Mouse (Mus musculus): ENCODE results near the gene Gpr157. TPM values are rescaled to one million over a fixed set of nuclear protein-coding genes. Genes with fewer than 3 reads are reported as not detected.
A peak's percentile ranks its signal among the peaks of the same experiment; 100 is the strongest.

Gene Gpr157
- polyA plus RNA-seq, 1 experiment from 2014 or later = 1.3 TPM

DNA sequence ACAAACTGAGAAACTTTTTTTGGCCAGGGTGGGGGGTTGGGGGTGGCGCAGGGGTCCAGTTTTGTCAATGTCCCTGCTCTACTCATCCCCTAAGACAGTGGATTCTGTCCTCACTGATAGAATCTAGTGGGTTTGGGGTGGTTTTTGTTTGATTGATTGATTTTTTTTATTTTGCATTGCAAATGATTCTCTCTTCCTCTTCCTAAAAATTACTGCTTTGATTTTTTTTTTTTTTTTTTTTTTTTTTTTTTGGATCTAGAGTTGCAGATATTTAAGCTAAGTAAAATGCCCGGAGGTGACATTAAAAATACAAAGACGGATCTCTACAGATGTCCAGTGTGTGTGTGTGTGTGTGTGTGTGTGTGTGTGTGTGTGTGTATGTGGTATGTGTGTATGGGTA lies 34.8 kb upstream of the Gpr157 start:
- no peak overlapping the region for H3K4me2 ChIP-seq (replicated peaks)
- H3K9ac ChIP-seq = no peak overlapping the region
- H3K27ac ChIP-seq = no peak overlapping the region
- 94% methylated on average over 3 of the region's 3 CpGs for WGBS
- H3K27me3 ChIP-seq (replicated peaks) = peaks cover 22% of the 10 kb centered on the region
- no peaks in the 10 kb centered on the region for H3K9me3 ChIP-seq
- no peak for ATAC-seq
- peaks cover 20% of the 10 kb centered on the region for H3K4me1 ChIP-seq (replicated peaks)
- no peaks in the 10 kb centered on the region for H3K36me3 ChIP-seq
- no peak overlapping the region for H3K4me3 ChIP-seq (replicated peaks)

DNA sequence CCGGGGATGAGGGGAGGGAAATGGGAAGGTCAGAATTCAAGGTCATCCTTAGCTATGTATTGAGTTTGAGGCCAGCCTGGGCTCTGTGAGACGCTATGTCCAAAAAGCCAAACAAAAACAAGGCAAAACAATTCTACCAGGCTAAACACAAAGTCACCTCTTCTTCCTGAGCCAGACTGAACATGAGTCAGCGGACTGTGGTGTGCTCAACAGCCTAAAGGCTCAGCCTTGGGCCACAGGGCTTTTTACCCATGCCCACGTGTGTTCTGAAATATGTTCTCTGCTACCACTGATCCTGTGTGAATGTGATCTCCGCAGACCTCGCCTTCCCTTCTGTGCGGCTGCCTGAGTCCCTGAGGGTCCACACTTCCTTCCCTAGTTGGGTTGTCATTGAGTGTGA lies 31.0 kb upstream of the Gpr157 start:
- Histone ChIP-seq H3K4me2 (replicated peaks) (no peak overlapping the region), H3K27me3 (replicated peaks) (no peaks in the 10 kb centered on the region), H3K4me3 (replicated peaks) (no peak overlapping the region), H3K36me3 (no peaks in the 10 kb centered on the region), H3K27ac (no peak overlapping the region), H3K4me1 (replicated peaks) (peaks cover 18% of the 10 kb centered on the region), H3K9ac (no peak overlapping the region), H3K9me3 (no peaks in the 10 kb centered on the region)
- 78% methylated on average over 7 of the region's 7 CpGs for WGBS
- no peak for ATAC-seq

DNA sequence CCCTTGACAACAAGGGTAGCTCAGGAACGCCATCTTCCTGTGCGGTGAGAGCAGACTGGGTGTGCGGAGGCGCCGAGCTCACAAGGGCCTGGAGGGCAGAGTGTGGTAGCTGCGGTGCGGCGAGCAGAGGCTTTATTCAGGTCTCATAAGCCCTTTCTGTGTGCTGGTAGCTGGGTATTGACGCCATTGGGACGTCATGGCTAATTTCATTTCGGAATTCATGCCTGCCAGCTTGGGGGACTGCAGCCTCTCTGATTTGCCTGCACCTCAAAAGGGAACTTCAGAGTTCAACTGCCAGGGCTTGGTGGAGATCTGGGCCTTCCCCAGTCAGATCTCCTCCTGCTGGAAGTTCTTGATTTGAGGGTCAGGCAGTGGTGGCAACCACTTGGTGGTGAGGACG lies 29.4 kb upstream of the Gpr157 start:
- Histone ChIP-seq H3K27ac (no peak overlapping the region), H3K4me1 (replicated peaks) (peaks cover 24% of the 10 kb centered on the region), H3K9me3 (no peaks in the 10 kb centered on the region), H3K36me3 (no peaks in the 10 kb centered on the region), H3K4me3 (replicated peaks) (no peak overlapping the region), H3K27me3 (replicated peaks) (no peaks in the 10 kb centered on the region), H3K4me2 (replicated peaks) (no peak overlapping the region), H3K9ac (no peak overlapping the region)
- no peak for ATAC-seq
- WGBS = 92% methylated on average over 12 of the region's 12 CpGs

DNA sequence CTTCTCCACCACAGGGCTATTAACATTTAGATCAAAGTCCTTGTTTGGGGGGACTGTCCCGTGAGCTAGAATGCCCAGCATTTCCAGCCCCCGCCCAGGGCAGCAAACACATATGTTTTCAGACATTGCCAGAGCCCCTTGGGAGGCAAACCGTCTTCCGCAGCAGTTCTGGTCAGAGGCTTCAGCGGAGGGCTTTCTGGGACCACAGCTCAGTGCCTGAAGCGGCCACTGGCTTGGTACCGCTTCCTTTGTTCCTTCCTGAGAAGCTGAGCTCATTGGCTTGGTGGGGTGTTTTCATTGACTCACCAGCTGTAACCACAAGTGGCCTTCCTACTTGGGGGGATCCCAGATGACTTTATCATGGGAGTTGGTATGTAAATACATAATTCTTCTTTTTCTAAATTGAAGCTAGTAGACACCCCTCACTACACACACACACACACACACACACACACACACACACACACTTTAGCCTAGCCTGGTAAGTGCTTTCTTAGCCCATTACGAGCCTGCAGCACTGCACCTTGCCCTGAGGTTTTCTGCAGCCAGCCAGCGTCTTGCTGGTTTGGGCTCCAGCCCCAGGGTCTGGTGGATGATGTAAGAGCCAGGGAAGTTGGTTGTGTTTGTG lies 27.2 kb upstream of the Gpr157 start:
- Histone ChIP-seq H3K4me3 (replicated peaks) (no peak overlapping the region), H3K27ac (peak overlapping the region; percentile 48; the same call in 1 of the 2 replicates), H3K4me1 (replicated peaks) (peaks cover 24% of the 10 kb centered on the region), H3K9ac (0 out of 2 replicates have a peak overlapping the region, but pooled peaks have one; percentile 10), H3K4me2 (replicated peaks) (peak overlapping the region; percentile 30; the same call in 1 of the 2 replicates), H3K27me3 (replicated peaks) (no peaks in the 10 kb centered on the region), H3K36me3 (no peaks in the 10 kb centered on the region), H3K9me3 (no peaks in the 10 kb centered on the region)
- 65% methylated on average over 9 of the region's 9 CpGs for WGBS
- peak; percentile 17; the same call in 1 of the 2 replicates for ATAC-seq

DNA sequence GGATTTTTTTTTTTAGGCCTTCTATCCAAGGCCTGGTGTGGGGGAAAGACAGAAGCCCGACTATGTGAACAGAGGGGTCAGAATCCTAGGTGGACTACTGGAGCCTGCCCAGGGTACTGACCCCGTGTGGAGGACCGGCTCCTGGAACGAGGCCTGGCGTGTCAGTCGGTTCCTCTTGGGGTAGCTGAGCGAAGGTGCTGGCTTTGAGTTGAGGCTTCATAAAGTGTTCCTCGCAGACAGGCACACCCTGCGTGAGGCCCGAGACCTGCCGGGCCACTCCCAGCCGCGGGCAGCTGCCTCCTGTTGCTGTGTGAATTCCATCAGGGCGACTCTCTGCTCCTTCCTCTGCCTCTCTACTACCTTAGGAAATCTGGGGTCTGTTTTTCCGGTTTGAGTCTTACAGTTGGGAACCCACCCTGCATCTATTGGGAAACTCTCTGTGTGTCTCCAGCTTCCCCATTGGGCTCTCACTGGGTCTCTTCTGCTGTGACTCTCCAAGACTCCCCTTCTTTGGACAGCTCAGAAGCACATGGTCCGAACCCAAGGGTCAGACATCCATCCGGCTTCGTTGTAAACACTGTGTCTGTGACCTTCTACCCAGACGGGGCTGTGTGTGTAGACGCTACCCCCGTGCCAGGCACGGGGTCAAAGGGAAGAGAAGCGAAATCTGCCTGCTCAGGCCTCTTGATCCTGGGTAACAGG lies 26.5 kb upstream of the Gpr157 start:
- Histone ChIP-seq H3K4me1 (replicated peaks) (peaks cover 24% of the 10 kb centered on the region), H3K9me3 (no peaks in the 10 kb centered on the region), H3K4me2 (replicated peaks) (peak overlapping the region; percentile 30; the same call in 1 of the 2 replicates), H3K4me3 (replicated peaks) (no peak overlapping the region), H3K27me3 (replicated peaks) (no peaks in the 10 kb centered on the region), H3K9ac (0 out of 2 replicates have a peak overlapping the region, but pooled peaks have one; percentile 10), H3K27ac (peak overlapping the region; percentile 48; the same call in 1 of the 2 replicates), H3K36me3 (no peaks in the 10 kb centered on the region)
- ATAC-seq = peak; percentile 76
- WGBS = 45% methylated on average over 23 of the region's 23 CpGs

DNA sequence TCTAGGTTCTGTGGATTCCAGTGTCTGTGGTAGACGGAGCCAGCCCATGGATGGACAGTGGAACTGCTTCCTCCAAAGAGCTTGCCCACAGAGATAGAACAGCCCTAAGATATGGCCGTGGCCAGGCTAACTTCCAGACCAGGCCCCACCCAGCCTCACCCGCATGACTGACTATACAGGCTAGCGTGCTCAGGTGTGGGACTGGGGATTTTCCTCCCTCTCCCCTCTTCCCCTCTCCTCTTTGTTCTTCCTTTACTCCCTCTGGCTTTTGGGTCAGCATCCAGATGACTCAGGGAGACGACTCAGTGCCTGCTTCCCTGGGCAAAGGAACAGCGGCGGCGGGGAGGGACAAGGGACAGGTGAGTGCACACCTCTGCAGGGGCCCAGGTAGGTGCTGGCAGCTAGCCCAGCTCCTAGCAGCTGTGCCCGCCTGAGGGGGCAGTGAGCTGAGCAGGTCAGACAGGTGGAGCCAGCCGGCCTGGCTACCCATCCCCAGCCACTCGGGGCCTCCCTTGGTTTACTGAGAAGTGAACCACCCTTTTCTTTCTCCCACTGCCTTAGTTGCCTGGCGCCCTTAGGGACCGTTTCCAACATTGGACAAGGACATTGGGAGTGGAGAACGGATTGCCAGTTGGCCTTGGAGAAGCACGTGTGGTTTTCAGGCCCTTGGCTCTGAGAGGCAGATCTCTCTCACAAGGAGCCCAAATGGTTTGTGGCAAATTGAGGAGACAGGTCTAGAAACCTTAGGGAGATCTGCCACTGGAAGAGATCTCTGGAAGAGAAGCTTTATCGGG lies 25.5 kb upstream of the Gpr157 start:
- Histone ChIP-seq H3K27ac (0 out of 2 replicates have a peak overlapping the region, but pooled peaks have one; percentile 17), H3K4me3 (replicated peaks) (no peak overlapping the region), H3K9ac (no peak overlapping the region), H3K9me3 (no peaks in the 10 kb centered on the region), H3K4me2 (replicated peaks) (no peak overlapping the region), H3K36me3 (no peaks in the 10 kb centered on the region), H3K4me1 (replicated peaks) (peaks cover 24% of the 10 kb centered on the region), H3K27me3 (replicated peaks) (no peaks in the 10 kb centered on the region)
- peak; percentile 79 for ATAC-seq
- WGBS = 63% methylated on average over 16 of the region's 16 CpGs

DNA sequence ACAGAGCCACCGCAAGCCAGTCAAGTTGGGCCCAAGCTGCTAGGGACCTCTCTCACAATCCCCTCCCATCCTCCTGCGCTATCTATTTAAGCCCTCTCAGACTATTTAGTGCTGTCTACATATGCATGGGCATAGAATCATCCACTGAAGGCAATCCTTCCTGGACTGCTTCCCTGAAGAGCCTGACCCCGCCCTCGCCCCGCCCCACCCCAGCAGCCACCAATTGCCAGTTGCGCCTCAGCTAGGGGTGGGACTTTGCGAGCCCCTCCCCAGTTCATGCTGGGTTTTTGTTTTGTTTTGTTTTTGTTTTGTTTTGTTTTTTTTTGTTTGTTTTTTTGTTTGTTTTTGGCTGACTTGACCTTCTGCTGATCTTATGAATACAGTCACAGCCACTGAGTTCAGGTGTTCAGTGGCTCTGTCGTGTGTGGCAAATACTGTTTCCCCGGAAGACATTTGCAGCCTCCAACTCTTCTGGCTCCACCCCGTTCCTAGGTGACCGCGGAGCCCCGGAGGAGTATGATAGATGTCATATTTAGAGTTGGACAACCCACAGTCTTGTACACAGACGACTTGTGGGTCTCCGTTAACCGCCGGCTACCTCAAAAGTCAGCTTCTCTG lies 20.4 kb upstream of the Gpr157 start:
- no peak overlapping the region for H3K4me2 ChIP-seq (replicated peaks)
- H3K4me3 ChIP-seq (replicated peaks) = no peak overlapping the region
- WGBS = 70% methylated on average over 17 of the region's 17 CpGs
- H3K9ac ChIP-seq = no peak overlapping the region
- no peaks in the 10 kb centered on the region for H3K27me3 ChIP-seq (replicated peaks)
- ATAC-seq = no peak
- H3K4me1 ChIP-seq (replicated peaks) = 0 out of 2 replicates have a peak, but pooled peaks cover 8% of the 10 kb centered on the region
- no peak overlapping the region for H3K27ac ChIP-seq
- H3K36me3 ChIP-seq = no peaks in the 10 kb centered on the region
- H3K9me3 ChIP-seq = no peaks in the 10 kb centered on the region

DNA sequence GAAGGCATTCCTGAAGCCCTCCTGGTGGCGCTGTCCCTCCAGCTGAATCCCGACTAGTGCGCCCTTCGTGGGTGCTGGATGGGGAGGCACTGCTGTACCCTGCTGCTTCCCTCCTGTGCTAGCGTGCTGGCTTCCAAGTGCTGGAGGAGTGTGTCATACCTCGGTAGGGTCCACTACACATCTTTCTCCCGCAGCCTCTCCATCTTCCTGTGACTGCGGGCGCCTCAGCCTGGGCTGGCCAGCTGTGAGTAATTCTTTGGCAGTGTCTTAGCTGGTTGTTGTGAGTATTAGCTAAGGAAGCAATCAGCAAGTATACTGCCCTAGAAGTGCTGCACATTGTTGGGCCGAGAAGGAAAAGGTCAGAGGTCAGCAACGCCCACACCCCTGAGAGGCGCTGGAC lies 18.9 kb upstream of the Gpr157 start:
- no peak overlapping the region for H3K4me2 ChIP-seq (replicated peaks)
- ATAC-seq = no peak

DNA sequence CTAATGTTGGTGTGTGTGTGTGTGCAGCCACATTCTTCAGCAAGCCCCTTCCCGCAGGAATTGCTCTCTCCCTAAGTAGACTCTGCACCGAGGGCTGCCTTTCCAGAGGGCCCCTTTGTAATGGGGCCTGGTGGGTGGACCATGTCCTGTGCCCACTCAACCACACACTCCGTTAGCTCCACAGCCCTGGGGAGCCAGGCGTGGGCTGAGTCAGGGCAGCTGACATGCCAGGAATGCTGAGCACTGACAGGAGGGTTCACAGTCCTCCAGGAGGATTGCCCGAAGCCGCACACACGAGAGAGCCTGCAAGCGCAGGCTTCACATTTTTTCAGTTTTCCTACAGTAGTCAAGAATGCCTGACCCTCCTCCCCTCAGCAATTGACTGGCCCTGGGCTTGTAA lies 17.0 kb upstream of the Gpr157 start:
- 35% methylated on average over 8 of the region's 8 CpGs for WGBS
- no peak overlapping the region for H3K27ac ChIP-seq
- ATAC-seq = 0 out of 2 replicates have a peak, but pooled peaks have one; percentile 31

More for the DNA sequence above, 18.9 kb upstream of the Gpr157 start:
- Histone ChIP-seq H3K4me3 (replicated peaks) (no peak overlapping the region), H3K9me3 (no peaks in the 10 kb centered on the region), H3K36me3 (no peaks in the 10 kb centered on the region), H3K4me1 (replicated peaks) (0 out of 2 replicates have a peak, but pooled peaks cover 4% of the 10 kb centered on the region), H3K9ac (no peak overlapping the region), H3K27me3 (replicated peaks) (no peaks in the 10 kb centered on the region), H3K27ac (no peak overlapping the region)
- 77% methylated on average over 12 of the region's 12 CpGs for WGBS

DNA sequence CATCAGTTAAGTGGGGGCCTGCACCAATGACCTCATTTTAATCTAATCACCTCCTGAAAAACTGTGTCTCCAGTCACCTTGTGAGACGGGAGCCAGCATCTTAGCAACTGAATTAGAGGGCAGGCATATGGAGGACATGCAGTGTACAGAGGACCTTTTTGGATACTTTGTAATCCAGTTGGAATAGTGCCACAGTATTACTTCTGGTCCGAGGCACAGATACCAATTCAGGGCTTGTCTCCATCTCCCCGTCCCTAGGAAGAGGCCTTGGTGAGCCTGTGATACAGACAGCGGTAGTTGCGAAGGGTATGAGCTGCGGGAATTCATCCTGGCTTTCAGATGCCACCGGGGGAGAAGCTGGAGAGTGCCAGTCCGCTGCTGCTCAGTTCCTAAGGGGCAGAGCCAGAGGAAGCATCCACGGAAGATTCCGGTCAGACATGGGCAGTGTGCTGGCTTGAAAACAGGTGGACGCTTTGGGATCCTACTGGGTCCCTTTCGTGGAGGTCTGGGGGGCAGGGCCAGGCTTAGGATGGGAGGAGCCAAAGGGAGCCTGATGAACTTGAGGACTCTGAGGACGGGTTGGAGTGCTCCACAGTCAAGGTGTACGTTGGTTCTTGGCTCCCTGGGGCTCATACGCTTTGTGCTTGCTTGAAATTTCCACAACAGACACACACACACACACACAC lies 14.6 kb upstream of the Gpr157 start:
- Histone ChIP-seq H3K27me3 (replicated peaks) (no peaks in the 10 kb centered on the region), H3K4me2 (replicated peaks) (no peak overlapping the region), H3K36me3 (no peaks in the 10 kb centered on the region), H3K4me3 (replicated peaks) (no peak overlapping the region), H3K4me1 (replicated peaks) (peaks cover 15% of the 10 kb centered on the region; the same call in 1 of the 2 replicates), H3K9me3 (no peaks in the 10 kb centered on the region), H3K27ac (no peak overlapping the region), H3K9ac (no peak overlapping the region)
- 55% methylated on average over 15 of the region's 15 CpGs for WGBS
- 0 out of 2 replicates have a peak, but pooled peaks have one; percentile 5 for ATAC-seq

More for the DNA sequence above, 17.0 kb upstream of the Gpr157 start:
- no peaks in the 10 kb centered on the region for H3K27me3 ChIP-seq (replicated peaks)
- no peak overlapping the region for H3K4me3 ChIP-seq (replicated peaks)
- 0 out of 2 replicates have a peak, but pooled peaks cover 4% of the 10 kb centered on the region for H3K4me1 ChIP-seq (replicated peaks)
- no peak overlapping the region for H3K9ac ChIP-seq
- H3K4me2 ChIP-seq (replicated peaks) = no peak overlapping the region
- H3K9me3 ChIP-seq = no peaks in the 10 kb centered on the region
- H3K36me3 ChIP-seq = no peaks in the 10 kb centered on the region

DNA sequence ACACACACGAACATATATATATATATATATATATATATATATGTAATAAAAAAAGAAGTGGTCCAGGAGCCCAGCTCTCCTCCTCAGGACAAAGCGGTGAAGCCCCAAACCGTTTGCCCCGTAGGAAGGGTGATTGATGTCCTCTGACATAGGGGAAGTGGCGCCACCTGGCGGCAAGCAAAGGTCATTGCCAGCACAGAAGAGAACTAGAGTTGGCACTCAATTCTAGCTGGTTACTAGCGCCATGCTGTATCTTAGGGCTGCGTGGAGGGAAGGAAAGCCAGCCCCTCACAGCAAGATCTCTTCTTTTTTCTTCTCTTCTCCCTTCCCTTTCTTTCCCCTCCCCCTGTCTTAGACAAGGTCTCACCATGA lies 14.1 kb upstream of the Gpr157 start:
- WGBS = 24% methylated on average over 8 of the region's 8 CpGs
- H3K9me3 ChIP-seq = no peaks in the 10 kb centered on the region

More for the DNA sequence above, 14.1 kb upstream of the Gpr157 start:
- 0 out of 2 replicates have a peak, but pooled peaks have one; percentile 18 for ATAC-seq
- Histone ChIP-seq H3K36me3 (no peaks in the 10 kb centered on the region), H3K27ac (no peak overlapping the region), H3K9ac (no peak overlapping the region), H3K4me1 (replicated peaks) (peaks cover 15% of the 10 kb centered on the region; the same call in 1 of the 2 replicates), H3K27me3 (replicated peaks) (no peaks in the 10 kb centered on the region), H3K4me2 (replicated peaks) (no peak overlapping the region), H3K4me3 (replicated peaks) (no peak overlapping the region)
